Mouse (Mus musculus): Measurements from ENCODE around the gene Pdik1l.

Pdik1l gene

GRCm38 (mm10) chr4:134237582-134238278 is 50.0 kb downstream of the Pdik1l start:
- no peak for DNase-seq (ENCODE audit: low read depth)

- no peak for DNase-seq (ENCODE audit: low read depth)
These were observed 52.8 kb downstream of the Pdik1l start for GRCm38 (mm10) chr4:134234876-134235275.

GRCm38 (mm10) chr4:134230431-134230830 is 57.3 kb downstream of the Pdik1l start:
- no peak for DNase-seq (ENCODE audit: low read depth)

GRCm38 (mm10) chr4:134227194-134227593 is 60.5 kb downstream of the Pdik1l start, which contains the start of gene Catsper4:
Gene Catsper4, minus strand, starts transcription at chr4:134227383.
- DNase-seq (ENCODE audit: low read depth) = no peak
